Comparison of ENCODE assay signal across 11 mouse cellular contexts in genomic region chr16:90518232-90518631, GRCm38 (mm10).
DNase-seq lines count a peak whose midpoint lies in the region; ATAC-seq lines count a peak whose summit lies in the region.
"Had no signal": no experiment of that assay in that cellular context is flagged by ENCODE, and none has a peak within 500 bp of the region (broad histone marks: within the 10 kb centered on the region; RNA-seq: fewer than 3 reads in every experiment).

No protein-coding gene starts in this region.

- H3K4me2 ChIP-seq in embryonic facial prominence, embryonic 15.5 days (replicated peaks), result peak overlapping the region; percentile 19
- no peak overlapping the region for H3K4me2 ChIP-seq in hindbrain, embryonic 14.5 days (replicated peaks)

- 27% methylated on average over 8 of the region's 8 CpGs for WGBS in embryonic facial prominence, embryonic 15.5 days
- WGBS in hindbrain, embryonic 14.5 days, result 56% methylated on average over 8 of the region's 8 CpGs
- 91% methylated on average over 8 of the region's 8 CpGs for WGBS in midbrain, embryonic 10.5 days

- H3K9ac ChIP-seq in embryonic facial prominence, embryonic 15.5 days, result no peak overlapping the region
- H3K9ac ChIP-seq in hindbrain, embryonic 14.5 days, result no peak overlapping the region

- H3K27ac ChIP-seq in embryonic facial prominence, embryonic 15.5 days (replicated peaks), result peak overlapping the region; percentile 44; the same call in 1 of the 2 replicates
- no peak overlapping the region for H3K27ac ChIP-seq in hindbrain, embryonic 14.5 days
- H3K27ac ChIP-seq in midbrain, embryonic 10.5 days (replicated peaks), result peak overlapping the region; percentile 59; the same call in 1 of the 2 replicates

- H3K4me1 ChIP-seq in embryonic facial prominence, embryonic 15.5 days, result peaks cover 45% of the 10 kb centered on the region
- peaks cover 21% of the 10 kb centered on the region for H3K4me1 ChIP-seq in hindbrain, embryonic 14.5 days (replicated peaks; ENCODE audit: control insufficient read depth, insufficient read depth, low read length)
- peaks cover 38% of the 10 kb centered on the region for H3K4me1 ChIP-seq in midbrain, embryonic 10.5 days

- H3K36me3 ChIP-seq in embryonic facial prominence, embryonic 15.5 days, result no peaks in the 10 kb centered on the region
- no peaks in the 10 kb centered on the region for H3K36me3 ChIP-seq in hindbrain, embryonic 14.5 days (replicated peaks; ENCODE audit: control insufficient read depth, insufficient read depth)
- H3K36me3 ChIP-seq in midbrain, embryonic 10.5 days, result no peaks in the 10 kb centered on the region

- intact Hi-C loops in left cerebral cortex, postnatal 10 days (cut with DNase I), result no loop called here

- peak; percentile 55 to 64 for DNase-seq in left cerebral cortex, postnatal 10 days (ENCODE audit: extremely low spot score in 1 of 2, low spot score in 2 of 2)
- no peak for DNase-seq in left cerebral cortex, adult 11 months (ENCODE audit: low spot score)
- DNase-seq in hindbrain, embryonic 14.5 days (ENCODE audit: low spot score), result peak; percentile 61
- no peak for DNase-seq in midbrain, embryonic 10.5 days (ENCODE audit: low spot score)
- no peak for DNase-seq in T-cell, adult 2 months (ENCODE audit: low spot score)
- DNase-seq: cerebellum, adult 11 months; lung, adult 18-20 months; thymus, postnatal 36 days had no signal

- no peak overlapping the region for H3K4me3 ChIP-seq in embryonic facial prominence, embryonic 15.5 days (replicated peaks)
- H3K4me3 ChIP-seq in hindbrain, embryonic 14.5 days (replicated peaks; ENCODE audit: low read length), result no peak overlapping the region
- H3K4me3 ChIP-seq in midbrain, embryonic 10.5 days, result no peak overlapping the region
- H3K4me3 ChIP-seq: erythroblast, embryonic 14.5 days had no signal

- ATAC-seq in embryonic facial prominence, embryonic 15.5 days (ENCODE audit: insufficient number of reproducible peaks, low FRiP score, low TSS enrichment, low read depth), result peak; percentile 80
- peak; percentile 41 for ATAC-seq in hindbrain, embryonic 14.5 days (ENCODE audit: low FRiP score)
- ATAC-seq in erythroblast, adult 5-6 weeks (replicated peaks; ENCODE audit: low FRiP score, poor library complexity, severe bottlenecking), result no peak

- no peaks in the 10 kb centered on the region for H3K27me3 ChIP-seq in embryonic facial prominence, embryonic 15.5 days
- no peaks in the 10 kb centered on the region for H3K27me3 ChIP-seq in hindbrain, embryonic 14.5 days (ENCODE audit: control insufficient read depth, insufficient read depth, low read length)
- H3K27me3 ChIP-seq in midbrain, embryonic 10.5 days (ENCODE audit: low read depth, poor library complexity, severe bottlenecking), result no peaks in the 10 kb centered on the region

- no peaks in the 10 kb centered on the region for H3K9me3 ChIP-seq in embryonic facial prominence, embryonic 15.5 days (replicated peaks)
- H3K9me3 ChIP-seq in hindbrain, embryonic 14.5 days (ENCODE audit: control insufficient read depth, low read length), result no peaks in the 10 kb centered on the region
- H3K9me3 ChIP-seq in midbrain, embryonic 10.5 days (replicated peaks), result no peaks in the 10 kb centered on the region

Comparison
In these comparisons a context has a peak if more than half of its experiments do, and no peak if none do; other contexts are left out.
1. DNase-seq: peak in left cerebral cortex, postnatal 10 days (2 of 2) and hindbrain, embryonic 14.5 days (single experiment); none in left cerebral cortex, adult 11 months (single experiment), midbrain, embryonic 10.5 days (single experiment) and T-cell, adult 2 months (single experiment).